Mouse (Mus musculus) MEL (cell line): Measurements from ENCODE around the gene Ccdc157. TPM values are rescaled to one million over a fixed set of nuclear protein-coding genes. Genes with fewer than 3 reads are reported as not detected.

Experiments used
- DNase-seq: peaks from one replicate; pipeline ENCODE4 v3.0.0; 2011; ENCODE audit warnings: low read depth, low spot score
- H3K27ac ChIP-seq: 2 replicates; pipeline ENCODE4 v1.5.1; 2012; ENCODE audit warnings: low read depth, mild to moderate bottlenecking, control low read depth, low read length, moderate library complexity; ENCODE audit not compliant: control insufficient read depth
- H3K27me3 ChIP-seq, 2 experiments: fragments of 150-350 bp in 1 of 2; sonication (generic) in 1 of 2; 2 replicates each; pipeline ENCODE4 v1.6.1; 2012; ENCODE audit warnings: low read length in 2 of 2, mild to moderate bottlenecking in 2 of 2, improper control_type of control experiment in 1 of 2, moderate library complexity in 1 of 2; ENCODE audit not compliant: insufficient read depth in 2 of 2, control insufficient read depth in 1 of 2
- H3K36me3 ChIP-seq, 2 experiments: 2 replicates each; pipeline ENCODE4 v1.6.1; 2012 to 2014; ENCODE audit warnings: low read length in 2 of 2, improper control_type of control experiment in 1 of 2, inconsistent platforms in 1 of 2, mild to moderate bottlenecking in 1 of 2; ENCODE audit not compliant: insufficient read depth in 2 of 2, control insufficient read depth in 1 of 2
- H3K4me1 ChIP-seq, 2 experiments: fragments of 150-350 bp in 1 of 2; sonication (generic) in 1 of 2; 2 replicates each; pipeline ENCODE4 v1.6.1; 2012; ENCODE audit warnings: low read length in 2 of 2, improper control_type of control experiment in 1 of 2, mild to moderate bottlenecking in 1 of 2; ENCODE audit not compliant: insufficient read depth in 2 of 2, control insufficient read depth in 1 of 2
- H3K4me3 ChIP-seq, 2 experiments: fragments of 150-350 bp in 1 of 2; sonication (generic) in 1 of 2; 2 replicates each; pipeline ENCODE4 v1.5.1; 2012; ENCODE audit warnings: low read depth in 2 of 2, low read length in 2 of 2, mild to moderate bottlenecking in 2 of 2, moderate library complexity in 2 of 2, control low read depth in 1 of 2, improper control_type of control experiment in 1 of 2; ENCODE audit not compliant: control insufficient read depth in 1 of 2, insufficient read depth in 1 of 2
- H3K79me2 ChIP-seq: 2 replicates; pipeline ENCODE4 v1.6.1; 2012; ENCODE audit warnings: mild to moderate bottlenecking, low read length, moderate library complexity; ENCODE audit not compliant: control insufficient read depth, poor library complexity, insufficient read depth
- H3K9ac ChIP-seq: 2 replicates; pipeline ENCODE4 v1.6.1; 2012; ENCODE audit warnings: low read depth, mild to moderate bottlenecking, control low read depth, low read length, moderate library complexity; ENCODE audit not compliant: control insufficient read depth, poor library complexity, severe bottlenecking
- H3K9me3 ChIP-seq: fragments of 150-350 bp; sonication (generic); replicated peaks from 2 replicates; pipeline ENCODE4 v1.6.1; 2012; ENCODE audit warnings: mild to moderate bottlenecking, low read length, improper control_type of control experiment, moderate library complexity; ENCODE audit not compliant: insufficient read depth
- BHLHE40 ChIP-seq: IDR thresholded peaks from 2 replicates; pipeline ENCODE4 v1.6.1; 2012; ENCODE audit warnings: low read depth, mild to moderate bottlenecking, inconsistent platforms, low read length, improper control_type of control experiment, borderline replicate concordance
- CHD1 ChIP-seq: IDR thresholded peaks from 2 replicates; pipeline ENCODE4 v1.6.1; 2012; ENCODE audit warnings: low read depth, mild to moderate bottlenecking, inconsistent platforms, low read length, improper control_type of control experiment
- CTCF ChIP-seq, 3 experiments: IDR thresholded peaks in 2 of 3; conservative IDR thresholded peaks in 1 of 3; 2 replicates each; pipeline ENCODE4 v1.5.1; 2011 to 2012; ENCODE audit warnings: low read length in 3 of 3, low read depth in 2 of 3, mild to moderate bottlenecking in 2 of 3, improper control_type of control experiment in 1 of 3, inconsistent platforms in 1 of 3, mixed read lengths in 1 of 3, moderate library complexity in 1 of 3; ENCODE audit not compliant: control insufficient read depth in 1 of 3, insufficient read depth in 1 of 3, poor library complexity in 1 of 3, severe bottlenecking in 1 of 3
- ELF1 ChIP-seq: IDR thresholded peaks from 2 replicates; pipeline ENCODE4 v1.6.1; 2014; ENCODE audit warnings: low read depth, mild to moderate bottlenecking, inconsistent platforms, low read length, improper control_type of control experiment, moderate library complexity
- ETS1 ChIP-seq: IDR thresholded peaks from 2 replicates; pipeline ENCODE4 v1.6.1; 2012; ENCODE audit warnings: low read depth, mild to moderate bottlenecking, inconsistent platforms, low read length, improper control_type of control experiment, moderate library complexity
- JUND ChIP-seq: IDR thresholded peaks from 2 replicates; pipeline ENCODE4 v1.6.1; 2011; ENCODE audit warnings: low read depth, mild to moderate bottlenecking, improper control_type of control experiment, low read length
- MAFK ChIP-seq: IDR thresholded peaks from 2 replicates; pipeline ENCODE4 v1.6.1; 2011; ENCODE audit warnings: low read depth, mild to moderate bottlenecking, low read length, improper control_type of control experiment, borderline replicate concordance
- MXI1 ChIP-seq: IDR thresholded peaks from 2 replicates; pipeline ENCODE4 v1.6.1; 2011; ENCODE audit warnings: mild to moderate bottlenecking, low read depth, low read length, improper control_type of control experiment
- MYC ChIP-seq: IDR thresholded peaks from 2 replicates; pipeline ENCODE4 v1.6.1; 2011; ENCODE audit warnings: low read depth, mild to moderate bottlenecking, low read length, improper control_type of control experiment, moderate library complexity
- NELFE ChIP-seq: IDR thresholded peaks from 2 replicates; pipeline ENCODE4 v1.6.1; 2011; ENCODE audit warnings: low read depth, low read length, improper control_type of control experiment
- POLR2A ChIP-seq, 2 experiments: IDR thresholded peaks; 2 replicates each; pipeline ENCODE4 v1.6.1; 2011 to 2012; ENCODE audit warnings: low read length in 2 of 2, mild to moderate bottlenecking in 2 of 2, control low read depth in 1 of 2, improper control_type of control experiment in 1 of 2, low read depth in 1 of 2, moderate library complexity in 1 of 2; ENCODE audit not compliant: control insufficient read depth in 1 of 2, insufficient read depth in 1 of 2, poor library complexity in 1 of 2
- SMC3 ChIP-seq: IDR thresholded peaks from 2 replicates; pipeline ENCODE4 v1.6.1; 2011; ENCODE audit warnings: low read depth, low read length, improper control_type of control experiment
- TAL1 ChIP-seq: IDR thresholded peaks from 2 replicates; pipeline ENCODE4 v1.6.1; 2012; ENCODE audit warnings: mild to moderate bottlenecking, inconsistent platforms, low read length, moderate library complexity, mixed read lengths
- UBTF ChIP-seq: IDR thresholded peaks from 2 replicates; pipeline ENCODE4 v1.6.1; 2012; ENCODE audit warnings: low read depth, mild to moderate bottlenecking, inconsistent platforms, low read length, improper control_type of control experiment, moderate library complexity, borderline replicate concordance; ENCODE audit not compliant: insufficient read depth
- USF1 ChIP-seq: IDR thresholded peaks from 2 replicates; pipeline ENCODE4 v1.6.1; 2014; ENCODE audit warnings: low read depth, mild to moderate bottlenecking, inconsistent platforms, low read length, improper control_type of control experiment, moderate library complexity
- polyA plus RNA-seq, 2 experiments: library from polyadenylated mRNA; stranded (reverse) in 1 of 2; unstranded in 1 of 2; fragments of >175 nt in 1 of 2; fragments of >200 nt in 1 of 2; gene quantifications; 2 replicates each; pipeline versions ENCODE4 v1.2.1 to v1.2.4; 2012; ENCODE audit warnings: low replicate concordance in 2 of 2, low read depth in 1 of 2; ENCODE audit not compliant: insufficient read length in 2 of 2, insufficient read depth in 1 of 2, missing spikeins in 1 of 2
- total RNA-seq: library from RNA; depleted of rRNA; stranded (reverse); fragments of 300-350 nt; gene quantifications from 2 replicates; pipeline ENCODE4 v1.2.3, GENCODE M21; 2012

Ccdc157 gene
- total and polyA plus RNA-seq, 3 experiments = 2.0 to 2.9 TPM; not detected in 1

DNA sequence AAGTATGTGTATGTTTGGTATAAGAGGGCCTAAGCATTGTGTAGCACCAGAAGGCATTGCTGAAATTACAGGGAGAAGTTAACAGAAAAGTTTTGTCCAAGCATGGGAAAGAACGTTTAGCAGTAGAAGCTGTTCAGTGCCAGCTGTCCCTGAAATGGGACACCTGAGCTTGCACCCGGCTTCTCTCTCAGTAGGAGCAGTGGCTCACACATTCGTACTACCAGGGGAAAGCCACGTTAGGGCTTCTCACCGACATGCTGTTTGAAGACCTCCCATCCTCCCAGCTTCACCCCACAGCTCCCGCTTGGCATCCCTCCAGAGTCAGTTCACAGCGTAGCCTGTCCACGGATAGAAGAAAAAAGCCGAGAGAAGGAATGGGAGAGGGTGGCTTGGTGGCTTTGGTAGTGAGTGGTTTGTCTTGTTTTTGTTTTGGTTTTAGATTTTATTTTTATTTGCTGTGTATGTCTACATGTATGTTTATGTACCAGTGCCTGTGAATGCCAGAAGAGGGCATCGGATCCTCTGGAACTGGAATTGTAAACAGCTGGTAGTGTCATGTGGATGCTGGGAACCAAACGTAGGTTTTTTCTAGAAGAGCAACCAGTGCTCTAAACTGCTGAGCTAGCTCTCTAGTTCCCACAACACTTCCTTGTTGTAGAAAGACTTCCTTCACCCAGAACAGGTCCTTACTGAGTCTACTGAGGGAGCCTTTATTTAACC is 42.0 kb upstream of the Ccdc157 start:
- TF ChIP-seq MYC (no peak), ELF1 (no peak), MAFK (0 out of 2 replicates have a peak, but pooled peaks have one; percentile 56)
- no peaks in the 10 kb centered on the region for H3K79me2 ChIP-seq
- no peaks in the 10 kb centered on the region for H3K9me3 ChIP-seq
- H3K27me3 ChIP-seq = no peaks in the 10 kb centered on the region
- H3K27ac ChIP-seq = no peak overlapping the region
- peaks cover 0 to 29% of the 10 kb centered on the region in 2 experiments; a peak in 2 of 4 replicates for H3K36me3 ChIP-seq
- H3K4me1 ChIP-seq = peaks cover 20 to 24% of the 10 kb centered on the region in 2 experiments
- no peak for DNase-seq
- no peak overlapping the region for H3K9ac ChIP-seq
- H3K4me3 ChIP-seq = no peak overlapping the region

- no peak for DNase-seq
- Histone ChIP-seq H3K4me1 (peaks cover 0 to 2% of the 10 kb centered on the region in 2 experiments; a peak in 2 of 4 replicates), H3K27me3 (no peaks in the 10 kb centered on the region), H3K27ac (no peak overlapping the region), H3K4me3 (no peak overlapping the region), H3K79me2 (no peaks in the 10 kb centered on the region), H3K36me3 (peaks cover 0 to 5% of the 10 kb centered on the region in 2 experiments; a peak in 2 of 4 replicates), H3K9ac (no peak overlapping the region), H3K9me3 (no peaks in the 10 kb centered on the region)
- no peak for TF ChIP-seq MXI1
- no peak for TF ChIP-seq POLR2A (IDR thresholded peaks at IDR 0.05; ENCODE audit: control insufficient read depth in 1 of 2, insufficient read depth in 1 of 2, low read depth in 1 of 2, low read length in 2 of 2, poor library complexity in 1 of 2)
- TF ChIP-seq MYC = no peak
- TF ChIP-seq USF1 = no peak
- TF ChIP-seq UBTF = no peak
- no peak for TF ChIP-seq BHLHE40
- no peak for TF ChIP-seq ETS1
- no peak for TF ChIP-seq MAFK
- TF ChIP-seq CHD1 = no peak
- TF ChIP-seq TAL1 = no peak
- no peak for TF ChIP-seq CTCF (IDR thresholded peaks at IDR 0.05 in 2 of 3, conservative IDR thresholded peaks at IDR 0.05 in 1 of 3; ENCODE audit: control insufficient read depth in 1 of 3, insufficient read depth in 1 of 3, low read depth in 2 of 3, low read length in 3 of 3, poor library complexity in 1 of 3, severe bottlenecking in 1 of 3)
- TF ChIP-seq NELFE = no peak
These were observed 37.6 kb upstream of the Ccdc157 start for GRCm38 (mm10) chr11:4197691-4198090.

- no peaks in the 10 kb centered on the region for H3K4me1 ChIP-seq
- no peak for DNase-seq
- H3K27ac ChIP-seq = no peak overlapping the region
- no peaks in the 10 kb centered on the region for H3K27me3 ChIP-seq
- TF ChIP-seq MYC (no peak), MAFK (no peak), SMC3 (no peak), TAL1 (no peak), JUND (no peak)
- H3K36me3 ChIP-seq = no peaks in the 10 kb centered on the region; a peak in 1 of 4 replicates
- no peaks in the 10 kb centered on the region for H3K79me2 ChIP-seq
- H3K9ac ChIP-seq = no peak overlapping the region
- no peaks in the 10 kb centered on the region for H3K9me3 ChIP-seq
- H3K4me3 ChIP-seq = no peak overlapping the region
These were observed 36.5 kb upstream of the Ccdc157 start for GRCm38 (mm10) chr11:4196636-4197035.
